Mouse (Mus musculus) CH12.LX (cell line): ENCODE measurements around the gene Tmem56. TPM values are rescaled to one million over a fixed set of nuclear protein-coding genes. Genes with fewer than 3 reads are reported as not detected.

Source experiments
- DNase-seq: peaks from one replicate; pipeline ENCODE4 v3.0.0-alpha.2; 2013; ENCODE audit errors: extremely low read depth
- H3K27ac ChIP-seq: 2 replicates; pipeline ENCODE4 v1.5.1; 2012; ENCODE audit warnings: low read depth, mild to moderate bottlenecking, control low read depth, moderate library complexity; ENCODE audit not compliant: insufficient read depth
- H3K27me3 ChIP-seq: replicated peaks from 2 replicates; pipeline ENCODE3; 2012; ENCODE audit warnings: inconsistent platforms
- H3K36me3 ChIP-seq, 2 experiments: replicated peaks in 1 of 2; 2 replicates each; pipeline versions ENCODE3 to v1.6.1; 2012; ENCODE audit warnings: inconsistent platforms in 1 of 2, low read length in 1 of 2, mild to moderate bottlenecking in 1 of 2, mixed read lengths in 1 of 2, moderate library complexity in 1 of 2; ENCODE audit not compliant: control insufficient read depth in 1 of 2, insufficient read depth in 1 of 2
- H3K4me1 ChIP-seq, 2 experiments: 2 replicates each; pipeline ENCODE4 v1.6.1; 2012; ENCODE audit warnings: inconsistent platforms in 1 of 2, moderate library complexity in 1 of 2; ENCODE audit not compliant: insufficient read depth in 2 of 2, control insufficient read depth in 1 of 2
- H3K4me2 ChIP-seq: 2 replicates; pipeline ENCODE4 v1.6.1; 2012; ENCODE audit warnings: low read depth, mild to moderate bottlenecking, control low read depth; ENCODE audit not compliant: poor library complexity, insufficient read depth, severe bottlenecking
- H3K4me3 ChIP-seq, 3 experiments: fragments of 150-350 bp in 1 of 3; sonication (generic) in 1 of 3; replicated peaks in 1 of 3; 2 replicates each; pipeline versions ENCODE3 to v1.5.1; 2011 to 2012; ENCODE audit warnings: low read depth in 2 of 3, low read length in 2 of 3, mild to moderate bottlenecking in 2 of 3, moderate library complexity in 2 of 3, control low read depth in 1 of 3, improper control_type of control experiment in 1 of 3, inconsistent platforms in 1 of 3, mixed read lengths in 1 of 3; ENCODE audit not compliant: poor library complexity in 1 of 3
- H3K79me2 ChIP-seq: replicated peaks from 2 replicates; pipeline ENCODE4 v1.6.1; 2012; ENCODE audit warnings: mild to moderate bottlenecking, moderate library complexity; ENCODE audit not compliant: control insufficient read depth, poor library complexity, insufficient read depth, severe bottlenecking; ENCODE audit errors: extremely low read depth
- H3K9ac ChIP-seq: 2 replicates; pipeline ENCODE4 v1.6.1; 2012; ENCODE audit warnings: low read depth, mild to moderate bottlenecking, control low read depth, moderate library complexity; ENCODE audit not compliant: insufficient read depth
- H3K9me3 ChIP-seq: replicated peaks from 2 replicates; pipeline ENCODE3; 2012; ENCODE audit warnings: low read length, inconsistent platforms, mixed read lengths
- CTCF ChIP-seq, 2 experiments: IDR thresholded peaks in 1 of 2; conservative IDR thresholded peaks in 1 of 2; 2 replicates each; pipeline ENCODE4 v1.5.1; 2011 to 2012; ENCODE audit warnings: low read depth in 2 of 2, low read length in 2 of 2, improper control_type of control experiment in 1 of 2, inconsistent platforms in 1 of 2, mild to moderate bottlenecking in 1 of 2, moderate library complexity in 1 of 2
- ELF1 ChIP-seq: IDR thresholded peaks from 2 replicates; pipeline ENCODE4 v1.6.1; 2014; ENCODE audit warnings: low read depth, mild to moderate bottlenecking, inconsistent platforms, low read length, improper control_type of control experiment
- EP300 ChIP-seq: IDR thresholded peaks from 2 replicates; pipeline ENCODE4 v1.6.1; 2011; ENCODE audit warnings: low read length, improper control_type of control experiment
- ETS1 ChIP-seq: conservative IDR thresholded peaks from 2 replicates; pipeline ENCODE4 v1.6.1; 2012; ENCODE audit warnings: low read depth, mild to moderate bottlenecking, inconsistent platforms, low read length, improper control_type of control experiment, moderate library complexity
- GABPA ChIP-seq: IDR thresholded peaks from 2 replicates; pipeline ENCODE4 v1.6.1; 2012; ENCODE audit warnings: low read depth, low read length, improper control_type of control experiment, inconsistent platforms; ENCODE audit not compliant: insufficient replicate concordance
- HCFC1 ChIP-seq: IDR thresholded peaks from 2 replicates; pipeline ENCODE4 v1.6.1; 2012; ENCODE audit warnings: low read depth, mild to moderate bottlenecking, inconsistent platforms, low read length, improper control_type of control experiment
- IRF4 ChIP-seq: IDR thresholded peaks from 2 replicates; pipeline ENCODE4 v1.6.1; 2014; ENCODE audit warnings: low read depth, mild to moderate bottlenecking, inconsistent platforms, low read length, improper control_type of control experiment
- JUN ChIP-seq: IDR thresholded peaks from 2 replicates; pipeline ENCODE4 v1.6.1; 2011; ENCODE audit warnings: low read depth, mild to moderate bottlenecking, low read length, improper control_type of control experiment, moderate library complexity; ENCODE audit not compliant: insufficient read depth
- JUND ChIP-seq: conservative IDR thresholded peaks from 2 replicates; pipeline ENCODE4 v1.6.1; 2011; ENCODE audit warnings: low read depth, low read length, improper control_type of control experiment
- MAFK ChIP-seq: IDR thresholded peaks from 2 replicates; pipeline ENCODE4 v1.6.1; 2011; ENCODE audit warnings: low read length, improper control_type of control experiment; ENCODE audit not compliant: insufficient replicate concordance
- MAX ChIP-seq: IDR thresholded peaks from 2 replicates; pipeline ENCODE4 v1.6.1; 2011; ENCODE audit warnings: low read length, improper control_type of control experiment
- MAZ ChIP-seq: IDR thresholded peaks from 2 replicates; pipeline ENCODE4 v1.6.1; 2012; ENCODE audit warnings: low read depth, mild to moderate bottlenecking, inconsistent platforms, low read length, improper control_type of control experiment, moderate library complexity
- MEF2A ChIP-seq: IDR thresholded peaks from 2 replicates; pipeline ENCODE4 v1.6.1; 2014; ENCODE audit warnings: low read depth, mild to moderate bottlenecking, inconsistent platforms, low read length, improper control_type of control experiment, borderline replicate concordance
- MXI1 ChIP-seq: IDR thresholded peaks from 2 replicates; pipeline ENCODE4 v1.6.1; 2011; ENCODE audit warnings: mild to moderate bottlenecking, low read depth, low read length, improper control_type of control experiment
- MYC ChIP-seq: IDR thresholded peaks from 2 replicates; pipeline ENCODE4 v1.6.1; 2011; ENCODE audit warnings: low read depth, mild to moderate bottlenecking, improper control_type of control experiment, low read length
- NRF1 ChIP-seq: IDR thresholded peaks from 2 replicates; pipeline ENCODE4 v1.6.1; 2014; ENCODE audit warnings: low read depth, mild to moderate bottlenecking, inconsistent platforms, low read length, improper control_type of control experiment, moderate library complexity
- PAX5 ChIP-seq: IDR thresholded peaks from 2 replicates; pipeline ENCODE4 v1.6.1; 2012; ENCODE audit warnings: low read length, inconsistent platforms, mixed read lengths
- POLR2AphosphoS2 ChIP-seq: IDR thresholded peaks from 2 replicates; pipeline ENCODE4 v1.6.1; 2011; ENCODE audit warnings: low read depth, low read length, improper control_type of control experiment
- RAD21 ChIP-seq: IDR thresholded peaks from 2 replicates; pipeline ENCODE4 v1.6.1; 2011; ENCODE audit warnings: low read depth, mild to moderate bottlenecking, low read length, improper control_type of control experiment, moderate library complexity
- RCOR1 ChIP-seq: conservative IDR thresholded peaks from 2 replicates; pipeline ENCODE4 v1.6.1; 2012; ENCODE audit warnings: low read depth, mild to moderate bottlenecking, inconsistent platforms, low read length, improper control_type of control experiment
- SIN3A ChIP-seq: IDR thresholded peaks from 2 replicates; pipeline ENCODE4 v1.6.1; 2012; ENCODE audit warnings: low read length, improper control_type of control experiment, inconsistent platforms
- TBP ChIP-seq: conservative IDR thresholded peaks from 2 replicates; pipeline ENCODE4 v1.6.1; 2011; ENCODE audit warnings: low read depth, low read length, improper control_type of control experiment
- TCF12 ChIP-seq: IDR thresholded peaks from 2 replicates; pipeline ENCODE4 v1.6.1; 2014; ENCODE audit warnings: low read depth, mild to moderate bottlenecking, inconsistent platforms, low read length, improper control_type of control experiment
- UBTF ChIP-seq: IDR thresholded peaks from 2 replicates; pipeline ENCODE4 v1.6.1; 2012; ENCODE audit warnings: low read depth, mild to moderate bottlenecking, inconsistent platforms, low read length, improper control_type of control experiment, moderate library complexity
- USF2 ChIP-seq: conservative IDR thresholded peaks from 2 replicates; pipeline ENCODE4 v1.6.1; 2011; ENCODE audit warnings: low read depth, low read length, improper control_type of control experiment
- ZKSCAN1 ChIP-seq: IDR thresholded peaks from 2 replicates; pipeline ENCODE4 v1.6.1; 2012; ENCODE audit warnings: low read depth, inconsistent platforms, low read length, improper control_type of control experiment, borderline replicate concordance
- ZNF384 ChIP-seq: IDR thresholded peaks from 2 replicates; pipeline ENCODE4 v1.6.1; 2012; ENCODE audit warnings: low read depth, low read length, improper control_type of control experiment, inconsistent platforms
- dilution Hi-C: fragments of 300-500 bp; cut with MboI; formaldehyde crosslinking; loops from 2 replicates; pipeline ENCODE4 v1.14.3; 2020; ENCODE audit warnings: low sequenced_read_pairs; ENCODE audit not compliant: extremely low pct_unique_long_range_greater_than_20kb, extremely low pct_ligation_motif_present
- in situ Hi-C: fragments of 300-500 bp; cut with MboI; formaldehyde crosslinking; loops from 3 replicates; pipeline ENCODE4 v1.14.3; 2019; ENCODE audit warnings: low sequenced_read_pairs, low pct_ligation_motif_present, low pct_unique_long_range_greater_than_20kb, mixed read lengths
- polyA plus RNA-seq: library from polyadenylated mRNA; unstranded; fragments of >175 nt; gene quantifications from 2 replicates; pipeline ENCODE4 v1.2.1, GENCODE M21; 2012; ENCODE audit warnings: low read depth; ENCODE audit not compliant: insufficient read length
- total RNA-seq, 2 experiments: library from RNA; depleted of rRNA; stranded (reverse); fragments of 300-350 nt in 1 of 2; fragments of >200 nt in 1 of 2; gene quantifications; 2 replicates each; pipeline ENCODE4 v1.2.3; 2012 to 2014

Gene Tmem56
- total and polyA plus RNA-seq, 3 experiments: not detected

GRCm38 (mm10) chr3:121277009-121277408 lies 5.9 kb downstream of the Tmem56 start:
- H3K4me3 ChIP-seq: no peak overlapping the region
- TF ChIP-seq ETS1 (no peak), USF2 (no peak), JUND (no peak), MXI1 (no peak), RCOR1 (no peak), PAX5 (no peak), ZNF384 (no peak), TBP (no peak), IRF4 (no peak), MAX (no peak)
- no peak overlapping the region for H3K27ac ChIP-seq
- no peaks in the 10 kb centered on the region for H3K36me3 ChIP-seq
- H3K4me1 ChIP-seq: no peaks in the 10 kb centered on the region
- H3K9ac ChIP-seq: no peak overlapping the region
- DNase-seq: no peak
- dilution Hi-C loops (no loop called here), in situ Hi-C loops (no loop called here)
- no peaks in the 10 kb centered on the region for H3K27me3 ChIP-seq
- H3K9me3 ChIP-seq: no peaks in the 10 kb centered on the region
- no peaks in the 10 kb centered on the region for H3K79me2 ChIP-seq
- H3K4me2 ChIP-seq: no peak overlapping the region

- TF ChIP-seq ELF1 (no peak), MAZ (no peak), RCOR1 (no peak)
- dilution Hi-C loops: no loop called here
- Histone ChIP-seq H3K4me3 (no peak overlapping the region), H3K9me3 (no peaks in the 10 kb centered on the region), H3K79me2 (no peaks in the 10 kb centered on the region), H3K4me1 (no peaks in the 10 kb centered on the region), H3K27me3 (no peaks in the 10 kb centered on the region), H3K27ac (no peak overlapping the region), H3K9ac (no peak overlapping the region), H3K36me3 (no peaks in the 10 kb centered on the region), H3K4me2 (no peak overlapping the region)
- no peak for DNase-seq
- in situ Hi-C loops: no loop called here
These were observed 8.9 kb downstream of the Tmem56 start for GRCm38 (mm10) chr3:121274010-121274409.

- Histone ChIP-seq H3K9ac (no peak overlapping the region), H3K4me1 (no peaks in the 10 kb centered on the region), H3K4me2 (no peak overlapping the region), H3K27me3 (no peaks in the 10 kb centered on the region), H3K79me2 (no peaks in the 10 kb centered on the region)
- in situ Hi-C loops (no loop called here), dilution Hi-C loops (no loop called here)
- TF ChIP-seq POLR2AphosphoS2 (no peak), SIN3A (no peak), ZNF384 (no peak), ZKSCAN1 (no peak), TCF12 (no peak), MXI1 (no peak), MAZ (no peak), UBTF (no peak), RAD21 (no peak), GABPA (no peak), CTCF (conservative IDR thresholded peaks at IDR 0.05 in 1 of 2, IDR thresholded peaks at IDR 0.05 in 1 of 2; ENCODE audit: low read depth in 2 of 2, low read length in 2 of 2) (no peak), MAFK (no peak), MEF2A (no peak), MYC (no peak), JUN (no peak), HCFC1 (no peak), PAX5 (no peak), NRF1 (no peak), JUND (no peak), EP300 (no peak)
- TF ChIP-seq, all 38 proteins: peak for 0
- DNase-seq: no peak
- Histone ChIP-seq H3K9me3 (no peaks in the 10 kb centered on the region), H3K4me3 (no peak overlapping the region), H3K27ac (no peak overlapping the region), H3K36me3 (no peaks in the 10 kb centered on the region)
These were observed 10.3 kb downstream of the Tmem56 start for GRCm38 (mm10) chr3:121272577-121272976.
